ENCODE assay signal across 20 mouse cellular contexts in the genomic region with DNA sequence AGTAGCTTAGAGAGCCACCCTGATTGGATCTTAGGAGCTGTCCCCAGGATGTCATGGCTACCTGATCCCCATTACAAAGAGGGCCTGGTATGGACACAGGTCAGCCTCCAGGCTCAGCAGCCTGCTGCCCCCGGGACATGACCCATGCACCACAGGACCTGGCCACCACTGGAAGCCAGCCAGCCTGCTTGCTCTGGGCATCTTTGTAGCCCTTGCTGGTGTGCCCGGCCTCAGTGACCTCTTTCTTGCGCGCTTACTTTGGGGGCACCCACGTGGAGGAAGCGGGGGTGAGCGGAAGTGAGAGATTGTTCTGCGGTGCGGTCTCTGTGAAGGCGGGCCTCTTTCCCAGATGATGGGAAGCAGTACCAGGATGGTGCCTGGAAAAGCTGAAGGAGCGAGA. TPM values are rescaled to one million over a fixed set of nuclear protein-coding genes. Genes with fewer than 3 reads are reported as not detected.
DNase-seq lines count a peak whose midpoint lies in the region; ATAC-seq and TF ChIP-seq lines count a peak whose summit lies in the region.
"Had no signal": no experiment of that assay in that cellular context is flagged by ENCODE, and none has a peak within 500 bp of the region (broad histone marks: within the 10 kb centered on the region; RNA-seq: fewer than 3 reads in every experiment).

No protein-coding gene starts in this region.

- H3K27ac ChIP-seq in cerebellum, adult 2 months (ENCODE audit: insufficient read depth, low read length) = no peak overlapping the region
- peak overlapping the region; percentile 26; the same call in 1 of the 2 replicates for H3K27ac ChIP-seq in heart, embryonic 12.5 days (ENCODE audit: poor library complexity, severe bottlenecking)
- H3K27ac ChIP-seq: embryonic facial prominence, embryonic 15.5 days; intestine, embryonic 15.5 days; limb, embryonic 15.5 days; stomach, postnatal 0 days had no signal

- no peak overlapping the region for H3K4me3 ChIP-seq in cerebellum, adult 2 months (replicated peaks; ENCODE audit: insufficient read depth, low read depth, low read length)
- no peak overlapping the region for H3K4me3 ChIP-seq in heart, embryonic 12.5 days
- H3K4me3 ChIP-seq in megakaryocyte, embryonic 14.5 days (replicated peaks) = peak overlapping the region; percentile 29
- H3K4me3 ChIP-seq: embryonic facial prominence, embryonic 15.5 days; hindbrain, embryonic 12.5 days; intestine, embryonic 15.5 days; limb, embryonic 15.5 days; myocyte had no signal

- no peak overlapping the region for H3K4me2 ChIP-seq in heart, embryonic 12.5 days
- H3K4me2 ChIP-seq: embryonic facial prominence, embryonic 15.5 days; hindbrain, embryonic 12.5 days; intestine, embryonic 15.5 days; limb, embryonic 15.5 days had no signal

- 52% methylated on average over 11 of the region's 11 CpGs for WGBS in cerebellum, adult 2 months
- WGBS in heart, embryonic 12.5 days = 84% methylated on average over 11 of the region's 11 CpGs

- ATAC-seq in heart, embryonic 12.5 days (ENCODE audit: insufficient number of reproducible peaks, low FRiP score) = no peak
- ATAC-seq in megakaryocyte, adult 5-6 weeks (ENCODE audit: poor library complexity, severe bottlenecking) = no peak
- ATAC-seq: intestine, embryonic 15.5 days; Patski had no signal

- peaks cover 18% of the 10 kb centered on the region for H3K36me3 ChIP-seq in heart, embryonic 12.5 days
- H3K36me3 ChIP-seq in megakaryocyte, embryonic 14.5 days (replicated peaks; ENCODE audit: low read length) = peaks cover 99% of the 10 kb centered on the region

- H3K27me3 ChIP-seq in cerebellum, adult 2 months (ENCODE audit: control insufficient read depth, insufficient read depth, low read length) = no peaks in the 10 kb centered on the region
- H3K27me3 ChIP-seq in heart, embryonic 12.5 days (replicated peaks) = no peaks in the 10 kb centered on the region
- no peaks in the 10 kb centered on the region for H3K27me3 ChIP-seq in megakaryocyte, embryonic 14.5 days (replicated peaks)
- H3K27me3 ChIP-seq: embryonic facial prominence, embryonic 15.5 days; intestine, embryonic 15.5 days; limb, embryonic 15.5 days; Patski had no signal

- peak overlapping the region; percentile 43 for H3K9ac ChIP-seq in heart, embryonic 12.5 days
- H3K9ac ChIP-seq: embryonic facial prominence, embryonic 15.5 days; hindbrain, embryonic 12.5 days; intestine, embryonic 15.5 days; limb, embryonic 15.5 days had no signal

- H3K9me3 ChIP-seq in heart, embryonic 12.5 days (replicated peaks) = no peaks in the 10 kb centered on the region
- H3K9me3 ChIP-seq in megakaryocyte, embryonic 14.5 days = no peaks in the 10 kb centered on the region
- H3K9me3 ChIP-seq: embryonic facial prominence, embryonic 15.5 days; hindbrain, embryonic 12.5 days; intestine, embryonic 15.5 days; limb, embryonic 15.5 days had no signal

- TF ChIP-seq POLR2A in cerebellum, adult 2 months (IDR thresholded peaks at IDR 0.05; ENCODE audit: borderline replicate concordance, insufficient read depth, low read length) = no peak

- TF ChIP-seq CTCF in cerebellum, adult 2 months (IDR thresholded peaks at IDR 0.05; ENCODE audit: borderline replicate concordance, insufficient read depth, low read depth, low read length) = no peak

- peaks cover 95% of the 10 kb centered on the region for H3K4me1 ChIP-seq in cerebellum, adult 2 months (ENCODE audit: control insufficient read depth, insufficient read depth, low read length)
- peaks cover 100% of the 10 kb centered on the region for H3K4me1 ChIP-seq in heart, embryonic 12.5 days (replicated peaks)
- H3K4me1 ChIP-seq in megakaryocyte, embryonic 14.5 days = peaks cover 100% of the 10 kb centered on the region

- intact Hi-C loops in heart, postnatal 10 days (cut with DNase I) = no loop called here

- peak; percentile 72 for DNase-seq in cerebellum, adult 9-10 months
- DNase-seq in cerebellum, adult 2 months = no peak
- DNase-seq in heart, postnatal 10 days = no peak
- DNase-seq in MN1 (ENCODE audit: low spot score) = peak; percentile 46
- DNase-seq in lung, adult 18-20 months = no peak
- DNase-seq: adrenal gland, postnatal 36 days; lung, adult 2 months; lung, postnatal 4 days; right cerebral cortex, postnatal 14 days; thymus, postnatal 25 days had no signal

RNA-seq across cellular contexts. Expression of a gene that starts 36.6 kb away (rescaled TPM):
- polyA plus RNA-seq in cerebellum, adult 2 months (2012; rRNA removed) = 2.1 and 2.5 TPM in 2 replicates
- 63.4 and 66.8 TPM in 2 replicates for polyA plus RNA-seq in heart, embryonic 12.5 days (2016; fragmentation: Nextera tagmentation; extraction: Ambion mirVana)
- total RNA-seq in heart, postnatal 10 days (2021) = 10 to 100 TPM; 14.6 to 15.2 TPM
- 8.3 and 35.4 TPM in 2 replicates for polyA plus RNA-seq in megakaryocyte, embryonic 14.5 days (2012; ENCODE audit: insufficient read depth, low replicate concordance)
- total RNA-seq in megakaryocyte, adult 5-6 weeks (2015) = 28.3 and 31.8 TPM in 2 replicates
- 23.2 and 28.9 TPM in 2 replicates for total RNA-seq in megakaryocyte, adult 5-6 weeks (2017)

Comparison
In these comparisons a context has a peak if more than half of its experiments do, and no peak if none do; other contexts are left out.
1. DNase-seq: peak in cerebellum, adult 9-10 months (single experiment) and MN1 (single experiment); none in cerebellum, adult 2 months (0 of 2), heart, postnatal 10 days (0 of 2) and lung, adult 18-20 months (0 of 2).